Mouse (Mus musculus): Measurements from ENCODE around the gene Zfp874a. TPM values are rescaled to one million over a fixed set of nuclear protein-coding genes. Genes with fewer than 3 reads are reported as not detected.
A peak's percentile ranks its signal among the peaks of the same experiment; 100 is the strongest.
"Not testable (repeated sequence)": the region's sequence is repeated elsewhere in the genome, so short reads cannot be mapped to it uniquely, and the experiment has no call there.

The Zfp874a gene
- polyA plus RNA-seq, 1 experiment: 2.8 TPM

DNA sequence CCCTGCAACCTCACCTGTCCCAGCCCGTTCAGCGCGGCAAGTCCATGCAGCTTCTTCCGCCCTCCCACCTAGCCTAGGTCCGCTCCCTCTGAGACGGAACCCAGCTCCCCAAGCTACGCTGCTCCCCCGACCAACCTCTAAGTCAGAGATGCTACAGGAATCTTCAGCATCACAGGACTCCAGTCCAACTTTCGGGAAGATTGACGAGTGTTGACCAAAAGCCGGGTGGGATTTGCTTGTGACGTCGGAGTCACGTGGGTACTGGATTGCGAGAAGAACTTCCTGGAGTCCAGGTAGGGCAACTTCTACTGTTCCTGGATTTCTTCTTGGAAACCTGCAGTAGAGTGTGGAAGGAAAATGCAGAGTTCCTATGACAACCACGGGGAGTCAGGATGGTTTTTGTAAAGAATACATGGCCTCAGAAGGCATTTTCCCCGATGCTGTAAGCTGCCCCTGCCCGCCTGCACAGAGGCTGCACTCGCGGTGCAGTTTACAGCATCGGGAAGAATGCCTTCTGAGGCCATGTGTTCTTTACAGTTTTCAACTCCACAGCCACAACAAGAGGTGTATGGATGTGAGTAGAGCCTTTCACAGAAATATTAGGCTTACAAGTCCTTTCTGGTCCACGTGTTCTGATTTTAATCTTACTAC, 30.1 kb downstream of the Zfp874a start, which contains the start of gene Zfp459:
TSS of gene Zfp459 (minus strand) at position 212 of the 651 bp plus-strand sequence.
- WGBS: 1% methylated on average over 22 of the region's 22 CpGs
- H3K36me3 ChIP-seq (ENCODE audit: control insufficient read depth, insufficient read depth, low read length): no peaks in the 10 kb centered on the region
- H3K4me3 ChIP-seq (ENCODE audit: insufficient read depth, low read depth, low read length): peak within 1 kb of the TSS; percentile 94
- TF ChIP-seq POLR2A (IDR thresholded peaks at IDR 0.05; ENCODE audit: low read depth, low read length): no peak
- no peaks in the 10 kb centered on the region for H3K4me1 ChIP-seq (ENCODE audit: control insufficient read depth, insufficient read depth, low read length)
- H3K27ac ChIP-seq (ENCODE audit: insufficient read depth, low read depth, low read length): no peak within 1 kb of the TSS
- DNase-seq: peak; percentile 77
- H3K27me3 ChIP-seq (replicated peaks; ENCODE audit: control insufficient read depth, insufficient read depth, low read length): no peaks in the 10 kb centered on the region

DNA sequence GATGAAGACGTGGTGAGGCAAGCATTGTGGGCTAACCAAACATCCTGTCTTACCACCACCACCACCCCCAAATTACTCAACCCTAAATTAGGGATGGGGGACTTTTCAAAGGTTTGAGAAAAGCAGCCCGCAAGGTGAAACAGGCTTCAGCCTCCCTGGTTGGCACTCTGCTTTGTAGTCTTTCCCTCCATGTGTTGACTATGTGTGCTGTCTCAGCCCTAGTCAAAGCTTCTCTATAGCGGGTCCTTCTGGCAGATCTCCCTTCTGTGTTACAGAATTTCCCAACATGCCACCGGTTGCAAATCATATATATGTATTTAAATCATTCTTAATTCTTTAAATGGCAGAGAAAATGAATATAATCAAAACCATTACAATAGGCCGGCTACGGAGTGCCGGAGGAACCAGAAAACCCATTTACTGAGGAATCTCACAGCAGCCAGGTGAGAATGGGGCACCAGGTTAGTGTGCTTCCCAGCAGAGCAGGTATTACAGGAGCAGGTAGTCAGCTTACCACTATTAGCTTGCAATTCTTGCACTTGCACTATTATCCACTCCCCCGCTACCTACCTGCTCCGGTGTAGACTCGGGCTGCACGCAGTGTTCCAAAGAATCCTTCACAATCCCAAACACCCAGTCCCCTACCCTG, 30.7 kb downstream of the Zfp874a start:
- no peak overlapping the region for H3K27ac ChIP-seq (ENCODE audit: insufficient read depth, low read depth, low read length)
- H3K4me1 ChIP-seq (ENCODE audit: control insufficient read depth, insufficient read depth, low read length): no peaks in the 10 kb centered on the region
- DNase-seq: no peak
- WGBS: 34% methylated on average over 11 of the region's 11 CpGs
- no peaks in the 10 kb centered on the region for H3K27me3 ChIP-seq (replicated peaks; ENCODE audit: control insufficient read depth, insufficient read depth, low read length)
- H3K4me3 ChIP-seq (ENCODE audit: insufficient read depth, low read depth, low read length): peak overlapping the region; percentile 94
- no peaks in the 10 kb centered on the region for H3K36me3 ChIP-seq (ENCODE audit: control insufficient read depth, insufficient read depth, low read length)
- TF ChIP-seq POLR2A (IDR thresholded peaks at IDR 0.05; ENCODE audit: low read depth, low read length) (no peak), CTCF (conservative IDR thresholded peaks at IDR 0.05; ENCODE audit: insufficient read depth, insufficient read length, low read depth, low read length) (no peak)

DNA sequence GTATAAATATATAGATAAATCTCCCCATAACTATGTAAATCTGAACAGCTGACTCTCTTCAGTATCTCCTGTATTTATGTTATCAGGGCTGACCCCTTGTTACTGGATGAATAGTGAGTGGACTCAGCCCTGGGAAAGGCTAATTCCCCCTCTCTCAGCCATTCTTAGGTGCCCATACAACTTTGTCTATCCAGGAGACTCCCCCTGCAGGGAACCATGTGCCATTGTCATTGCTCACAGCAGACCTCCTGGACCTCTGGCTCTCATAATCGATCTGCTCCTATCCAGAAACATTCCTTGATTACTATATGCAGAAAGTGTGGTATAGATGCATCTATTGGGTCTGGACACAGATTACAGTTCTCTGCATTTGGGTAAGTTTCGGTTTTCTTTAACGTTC, 34.6 kb downstream of the Zfp874a start:
- H3K4me1 ChIP-seq (ENCODE audit: control insufficient read depth, insufficient read depth, low read length): no peaks in the 10 kb centered on the region
- no peak for TF ChIP-seq POLR2A (IDR thresholded peaks at IDR 0.05; ENCODE audit: low read depth, low read length)
- no peak overlapping the region for H3K4me3 ChIP-seq (ENCODE audit: insufficient read depth, low read depth, low read length)
- DNase-seq: no peak
- 85% methylated on average over 3 of the region's 3 CpGs for WGBS
- no peaks in the 10 kb centered on the region for H3K36me3 ChIP-seq (ENCODE audit: control insufficient read depth, insufficient read depth, low read length)
- H3K27me3 ChIP-seq (replicated peaks; ENCODE audit: control insufficient read depth, insufficient read depth, low read length): no peaks in the 10 kb centered on the region
- no peak overlapping the region for H3K27ac ChIP-seq (ENCODE audit: insufficient read depth, low read depth, low read length)

DNA sequence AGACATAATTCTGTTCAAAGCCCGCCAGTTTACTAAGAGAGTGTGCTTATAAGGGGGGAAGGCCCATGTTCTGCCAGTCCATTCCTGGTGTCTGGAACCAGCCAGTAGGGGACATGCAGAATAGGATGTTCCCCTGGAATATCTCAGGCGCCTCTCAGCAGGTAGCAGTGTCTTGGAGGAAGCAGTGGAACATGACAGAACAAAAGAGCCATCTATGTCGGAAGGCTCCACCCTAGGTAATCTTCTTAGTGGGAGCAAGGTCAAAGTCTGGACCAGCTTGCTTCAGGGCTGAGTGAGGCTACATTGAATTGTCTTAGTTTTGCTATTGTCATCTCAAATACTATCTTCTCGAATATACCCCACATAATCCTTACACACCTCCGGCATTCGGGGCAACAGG, 35.7 kb downstream of the Zfp874a start:
- Histone ChIP-seq H3K27me3 (replicated peaks; ENCODE audit: control insufficient read depth, insufficient read depth, low read length) (no peaks in the 10 kb centered on the region), H3K27ac (ENCODE audit: insufficient read depth, low read depth, low read length) (no peak overlapping the region), H3K4me3 (ENCODE audit: insufficient read depth, low read depth, low read length) (no peak overlapping the region), H3K4me1 (ENCODE audit: control insufficient read depth, insufficient read depth, low read length) (no peaks in the 10 kb centered on the region), H3K36me3 (ENCODE audit: control insufficient read depth, insufficient read depth, low read length) (no peaks in the 10 kb centered on the region)
- no peak for TF ChIP-seq POLR2A (IDR thresholded peaks at IDR 0.05; ENCODE audit: low read depth, low read length)
- no peak for TF ChIP-seq CTCF (conservative IDR thresholded peaks at IDR 0.05; ENCODE audit: insufficient read depth, insufficient read length, low read depth, low read length)
- WGBS: 86% methylated on average over 6 of the region's 6 CpGs
- DNase-seq: no peak

DNA sequence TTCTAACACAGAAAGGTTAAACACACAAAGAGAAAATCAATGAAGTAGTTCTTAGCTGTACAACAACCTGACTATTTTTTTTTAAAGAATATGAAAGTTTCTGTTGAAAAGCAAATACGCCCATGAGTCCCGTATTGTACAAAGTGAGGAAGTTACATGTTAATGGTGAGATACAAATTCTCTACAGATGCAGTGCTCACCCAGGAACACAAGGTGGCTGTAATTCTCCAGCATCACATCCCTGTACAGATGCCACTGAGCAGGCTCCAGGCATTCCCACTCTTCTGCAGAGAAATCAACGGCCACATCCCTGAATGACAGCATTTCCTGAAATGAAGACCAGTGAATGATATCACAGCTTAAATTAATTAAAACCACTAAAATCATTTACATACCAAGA, 37.8 kb downstream of the Zfp874a start:
- not testable (repeated sequence) for H3K4me3 ChIP-seq (ENCODE audit: insufficient read depth, low read depth, low read length); H3K27ac ChIP-seq (ENCODE audit: insufficient read depth, low read depth, low read length); H3K4me1 ChIP-seq (ENCODE audit: control insufficient read depth, insufficient read depth, low read length); H3K27me3 ChIP-seq (replicated peaks; ENCODE audit: control insufficient read depth, insufficient read depth, low read length); H3K36me3 ChIP-seq (ENCODE audit: control insufficient read depth, insufficient read depth, low read length)
- 47% methylated on average over 3 of the region's 3 CpGs for WGBS
- peak; percentile 37 for TF ChIP-seq CTCF (conservative IDR thresholded peaks at IDR 0.05; ENCODE audit: insufficient read depth, insufficient read length, low read depth, low read length)
- DNase-seq: peak; percentile 10

DNA sequence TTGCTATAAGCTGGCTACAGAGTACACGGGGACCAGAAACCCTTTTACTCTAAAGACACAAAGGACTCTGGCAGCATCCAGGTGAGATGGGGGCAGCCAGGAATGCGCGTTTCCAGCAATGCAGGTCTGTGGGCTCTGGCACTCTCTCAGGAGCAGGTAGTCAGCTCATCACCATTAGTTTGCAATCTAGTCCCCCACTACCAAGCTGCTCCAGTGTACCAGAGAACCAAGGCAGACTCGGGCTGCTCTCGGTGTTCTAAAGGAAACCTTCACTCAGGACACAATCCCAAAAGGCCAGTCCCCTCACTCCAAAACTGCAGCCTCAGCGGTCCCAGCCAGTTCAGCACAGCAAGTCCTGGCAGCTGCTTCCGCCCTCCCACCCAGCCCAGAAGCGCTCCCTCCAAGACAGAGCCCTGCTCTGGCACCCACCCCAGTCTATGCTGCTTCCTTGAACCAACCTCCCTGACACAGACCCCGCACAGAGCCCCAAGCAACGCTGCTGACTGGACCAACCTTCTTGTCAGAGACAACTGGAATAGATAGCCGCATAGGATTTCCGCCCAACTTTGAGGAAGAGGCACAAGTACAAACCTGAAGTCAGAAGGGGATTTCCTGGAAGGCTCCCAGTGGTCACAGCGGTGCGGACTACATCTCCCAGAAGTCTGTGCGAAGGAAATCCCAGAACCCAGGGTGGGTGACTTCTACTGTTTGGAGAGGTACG, 52.1 kb downstream of the Zfp874a start, which contains the start of gene Zfp429:
TSS of gene Zfp429 (minus strand) at position 637 of the 721 bp plus-strand sequence.
- WGBS: 4% methylated on average over 16 of the region's 16 CpGs
- Histone ChIP-seq H3K27ac (ENCODE audit: insufficient read depth, low read depth, low read length) (peak within 1 kb of the TSS; percentile 28; the same call in 1 of the 2 replicates), H3K4me3 (ENCODE audit: insufficient read depth, low read depth, low read length) (peak within 1 kb of the TSS; percentile 89)
- not testable (repeated sequence) for H3K36me3 ChIP-seq (ENCODE audit: control insufficient read depth, insufficient read depth, low read length); H3K27me3 ChIP-seq (replicated peaks; ENCODE audit: control insufficient read depth, insufficient read depth, low read length); H3K4me1 ChIP-seq (ENCODE audit: control insufficient read depth, insufficient read depth, low read length)
- DNase-seq: peak; percentile 86

DNA sequence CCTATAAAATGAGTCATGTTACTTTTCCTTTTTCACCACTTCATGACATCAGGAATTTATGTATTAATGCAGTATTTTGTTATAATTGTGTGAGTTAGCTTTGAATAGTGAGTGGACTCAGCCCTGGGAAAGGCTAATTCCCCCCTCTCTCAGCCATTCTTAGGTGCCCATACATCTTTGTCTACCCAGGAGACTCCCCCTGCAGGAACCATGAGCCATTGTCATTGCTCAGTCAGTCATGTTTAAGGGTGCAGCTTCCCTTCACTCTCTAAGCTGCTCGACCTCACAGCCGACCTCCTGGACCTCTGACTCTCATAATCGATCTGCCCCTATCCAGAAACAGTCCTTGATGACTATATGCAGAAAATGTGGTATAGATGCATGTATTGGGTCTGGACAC, 75.2 kb downstream of the Zfp874a start:
- H3K27me3 ChIP-seq (replicated peaks; ENCODE audit: control insufficient read depth, insufficient read depth, low read length); H3K27ac ChIP-seq (ENCODE audit: insufficient read depth, low read depth, low read length); H3K36me3 ChIP-seq (ENCODE audit: control insufficient read depth, insufficient read depth, low read length); DNase-seq; H3K4me3 ChIP-seq (ENCODE audit: insufficient read depth, low read depth, low read length); H3K4me1 ChIP-seq (ENCODE audit: control insufficient read depth, insufficient read depth, low read length): not testable (repeated sequence)
- WGBS: 82% methylated on average over 3 of the region's 3 CpGs

DNA sequence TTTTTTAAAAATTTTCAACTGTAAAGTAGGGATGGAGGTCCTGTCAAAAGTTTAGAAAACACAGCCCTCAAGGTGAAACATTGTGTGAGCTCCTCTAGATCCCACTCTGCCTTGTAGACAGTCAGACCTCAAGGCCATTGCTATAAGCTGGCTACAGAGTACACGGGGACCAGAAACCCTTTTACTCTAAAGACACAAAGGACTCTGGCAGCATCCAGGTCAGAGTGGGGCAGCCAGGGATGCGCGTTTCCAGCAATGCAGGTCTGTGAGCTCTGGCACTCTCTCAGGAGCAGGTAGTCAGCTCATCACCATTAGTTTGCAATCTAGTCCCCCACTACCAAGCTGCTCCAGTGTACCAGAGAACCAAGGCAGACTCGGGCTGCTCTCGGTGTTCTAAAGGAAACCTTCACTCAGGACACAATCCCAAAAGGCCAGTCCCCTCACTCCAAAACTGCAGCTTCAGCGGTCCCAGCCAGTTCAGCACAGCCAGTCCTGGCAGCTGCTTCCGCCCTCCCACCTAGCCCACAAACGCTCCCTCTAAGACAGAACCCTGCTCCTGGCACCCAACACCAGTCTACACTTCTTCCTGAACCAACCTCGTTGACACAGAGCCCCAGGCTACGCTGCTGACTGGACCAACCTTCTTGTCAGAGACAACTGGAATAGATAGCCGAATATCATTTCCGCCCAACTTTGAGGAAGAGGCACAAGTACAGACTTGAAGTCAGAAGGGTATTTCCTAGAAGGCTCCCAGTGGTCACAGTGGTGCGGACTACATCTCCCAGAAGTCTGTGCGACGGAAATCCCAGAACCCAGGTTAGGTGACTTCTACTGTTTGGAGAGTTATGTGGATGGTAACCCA, 76.1 kb downstream of the Zfp874a start, which contains the start of the genes Gm28041 and Zfp456:
TSS of gene Gm28041 (minus strand) at position 684 of the 862 bp plus-strand sequence.
TSS of gene Zfp456 (minus strand) at position 761 of the 862 bp plus-strand sequence.
- H3K27ac ChIP-seq (ENCODE audit: insufficient read depth, low read depth, low read length); H3K27me3 ChIP-seq (replicated peaks; ENCODE audit: control insufficient read depth, insufficient read depth, low read length); H3K4me1 ChIP-seq (ENCODE audit: control insufficient read depth, insufficient read depth, low read length); H3K36me3 ChIP-seq (ENCODE audit: control insufficient read depth, insufficient read depth, low read length): not testable (repeated sequence)
- DNase-seq: peak; percentile 87
- whole genome bisulfite sequencing: 16% methylated on average over 13 of the region's 15 CpGs
- H3K4me3 ChIP-seq (ENCODE audit: insufficient read depth, low read depth, low read length): peak within 1 kb of the TSS; percentile 48
